Mouse (Mus musculus) forebrain, postnatal 0 days (tissue): ENCODE measurements around the gene Eml1. TPM values are rescaled to one million over a fixed set of nuclear protein-coding genes. Genes with fewer than 3 reads are reported as not detected.

Experiments
- ATAC-seq: fragments of 200-750 bp; cut with Nextera tagmentation; 2 replicates; pipeline ENCODE4 v1.8.0; 2017; ENCODE audit warnings: mild to moderate bottlenecking, moderate library complexity
- DNase-seq: peaks from one replicate; pipeline ENCODE4 v3.0.0-alpha.2; 2015
- H3K27ac ChIP-seq: fragments of 300-500 bp; sonication (generic); 2 replicates; pipeline ENCODE4 v1.5.1; 2014; ENCODE audit warnings: low read depth, mild to moderate bottlenecking, antibody characterized with exemption, low read length, moderate library complexity, mixed read lengths
- H3K27me3 ChIP-seq: fragments of 300-500 bp; sonication (generic); 2 replicates; pipeline ENCODE4 v1.6.1; 2014; ENCODE audit warnings: mild to moderate bottlenecking, low read length, mixed read lengths; ENCODE audit not compliant: insufficient read depth
- H3K36me3 ChIP-seq: fragments of 300-500 bp; sonication (generic); 2 replicates; pipeline ENCODE4 v1.6.1; 2014; ENCODE audit warnings: mild to moderate bottlenecking, moderate library complexity; ENCODE audit not compliant: insufficient read depth
- H3K4me1 ChIP-seq: fragments of 300-500 bp; sonication (generic); 2 replicates; pipeline ENCODE4 v1.6.1; 2014; ENCODE audit warnings: antibody characterized with exemption; ENCODE audit not compliant: insufficient read depth
- H3K4me2 ChIP-seq: fragments of 300-500 bp; sonication (generic); 2 replicates; pipeline ENCODE4 v1.6.1; 2014; ENCODE audit warnings: low read depth, mild to moderate bottlenecking, moderate library complexity
- H3K4me3 ChIP-seq: fragments of 300-500 bp; sonication (generic); 2 replicates; pipeline ENCODE4 v1.5.1; 2014; ENCODE audit warnings: low read depth, low read length, mixed read lengths
- H3K9ac ChIP-seq: fragments of 300-500 bp; sonication (generic); 2 replicates; pipeline ENCODE4 v1.6.1; 2014; ENCODE audit warnings: mild to moderate bottlenecking
- H3K9me3 ChIP-seq: fragments of 300-500 bp; sonication (generic); 2 replicates; pipeline ENCODE4 v1.6.1; 2016; ENCODE audit warnings: low read length
- CTCF ChIP-seq: sonication (generic); IDR thresholded peaks from 2 replicates; pipeline ENCODE4 v1.5.1; 2016; ENCODE audit warnings: antibody characterized with exemption, control low read depth, low read depth
- WGBS: fragments of 180-500 bp; shearing (Covaris S2); extraction: QIAGEN DNeasy Blood & Tissue Kit; methylation state at CpG from one replicate; pipeline ENCODE4 v1.1.7; 2014; 5-methylcytosine and 5-hydroxymethylcytosine counted together
- polyA plus RNA-seq: library from polyadenylated mRNA; unstranded; fragments of >200 nt; fragmentation: Nextera tagmentation; extraction: Ambion mirVana; gene quantifications from 2 replicates; pipeline ENCODE4 v1.2.1, GENCODE M21; 2015
- total RNA-seq: library from RNA; depleted of rRNA; stranded (reverse); fragments of >200 nt; gene quantifications from 2 replicates; pipeline ENCODE4 v1.2.3, GENCODE M21; 2014

The Eml1 gene
- total and polyA plus RNA-seq, 2 experiments from 2014 or later = 43.5 to 69.1 TPM

DNA sequence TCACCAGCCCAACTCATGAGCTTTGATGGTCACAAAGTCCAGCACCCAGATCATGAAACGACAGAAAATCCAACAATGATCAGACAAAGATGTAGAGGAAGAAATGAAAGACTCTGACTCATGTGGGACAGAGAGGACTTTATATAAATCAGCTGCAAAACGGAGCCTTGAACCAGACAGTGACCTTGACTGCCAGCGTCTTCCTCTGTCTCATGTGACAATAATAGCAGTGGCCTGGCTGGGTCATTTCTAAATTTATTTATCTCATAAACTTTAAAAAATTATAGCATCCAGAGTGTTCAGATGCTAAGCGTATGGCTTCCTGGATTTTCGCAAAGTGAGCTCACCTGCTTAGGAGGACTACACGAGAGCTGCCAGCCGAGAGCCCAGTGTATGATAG lies 27.9 kb downstream of the Eml1 start:
- no peak overlapping the region for H3K27ac ChIP-seq
- DNase-seq (no peak), ATAC-seq (no peak)
- H3K36me3 ChIP-seq = no peaks in the 10 kb centered on the region
- peaks cover 3% of the 10 kb centered on the region; the same call in 1 of the 2 replicates for H3K4me1 ChIP-seq
- H3K27me3 ChIP-seq = no peaks in the 10 kb centered on the region
- TF ChIP-seq CTCF = no peak
- 90% methylated on average over 7 of the region's 7 CpGs for WGBS
- H3K9me3 ChIP-seq = no peaks in the 10 kb centered on the region
- no peak overlapping the region for H3K4me3 ChIP-seq
- no peak overlapping the region for H3K4me2 ChIP-seq
- H3K9ac ChIP-seq = no peak overlapping the region

DNA sequence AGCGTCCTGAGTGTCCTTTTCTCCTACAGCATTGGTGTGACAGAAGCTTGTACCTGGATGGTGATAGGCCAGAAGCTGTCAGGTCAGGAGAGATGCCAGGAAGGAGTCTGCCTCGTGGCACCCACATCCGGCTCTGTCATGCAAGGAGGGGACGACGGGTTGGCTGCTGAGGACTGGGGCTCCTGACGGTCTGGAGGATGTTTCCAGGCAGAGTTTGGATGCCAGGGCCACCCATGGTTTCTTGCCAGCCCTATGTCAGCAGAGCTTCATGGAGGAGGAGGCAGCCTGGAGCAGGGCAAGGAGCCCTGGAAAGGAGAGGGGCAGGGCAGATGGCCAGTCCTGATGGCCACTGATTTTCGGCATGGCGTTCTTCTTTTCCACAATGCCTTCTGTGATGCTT lies 28.4 kb downstream of the Eml1 start:
- no peak for DNase-seq
- Histone ChIP-seq H3K9ac (no peak overlapping the region), H3K36me3 (no peaks in the 10 kb centered on the region), H3K4me1 (peaks cover 8% of the 10 kb centered on the region; the same call in 1 of the 2 replicates), H3K27me3 (no peaks in the 10 kb centered on the region), H3K4me3 (no peak overlapping the region), H3K4me2 (no peak overlapping the region), H3K27ac (no peak overlapping the region), H3K9me3 (no peaks in the 10 kb centered on the region)
- no peak for TF ChIP-seq CTCF
- WGBS = 83% methylated on average over 8 of the region's 8 CpGs
- no peak for ATAC-seq

DNA sequence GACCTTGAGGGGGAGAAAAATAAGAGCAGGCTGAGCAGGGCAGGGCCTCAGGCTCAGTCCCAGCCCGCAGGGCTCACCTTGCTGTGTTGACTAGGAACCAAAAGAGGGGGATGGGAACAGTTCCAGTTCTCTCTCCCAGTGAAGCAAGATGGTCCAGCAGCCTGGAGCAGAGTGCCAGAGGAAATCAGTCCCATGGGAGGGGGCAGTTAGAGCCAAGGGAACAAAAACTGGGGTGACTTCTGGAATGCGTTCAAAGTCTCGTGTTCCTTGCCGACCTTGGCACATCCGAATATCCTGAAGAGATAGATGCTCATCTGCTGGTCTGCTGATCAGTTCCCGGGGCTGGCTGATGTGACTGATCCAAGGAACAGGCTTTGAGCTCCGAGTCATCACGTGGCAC lies 30.2 kb downstream of the Eml1 start:
- no peaks in the 10 kb centered on the region for H3K27me3 ChIP-seq
- DNase-seq = no peak
- H3K4me3 ChIP-seq = no peak overlapping the region
- WGBS = 79% methylated on average over 8 of the region's 8 CpGs
- no peak for TF ChIP-seq CTCF
- H3K36me3 ChIP-seq = no peaks in the 10 kb centered on the region
- no peak overlapping the region for H3K27ac ChIP-seq
- peaks cover 6% of the 10 kb centered on the region; the same call in 1 of the 2 replicates for H3K4me1 ChIP-seq
- H3K4me2 ChIP-seq = no peak overlapping the region
- no peaks in the 10 kb centered on the region for H3K9me3 ChIP-seq
- no peak overlapping the region for H3K9ac ChIP-seq
- ATAC-seq = no peak

DNA sequence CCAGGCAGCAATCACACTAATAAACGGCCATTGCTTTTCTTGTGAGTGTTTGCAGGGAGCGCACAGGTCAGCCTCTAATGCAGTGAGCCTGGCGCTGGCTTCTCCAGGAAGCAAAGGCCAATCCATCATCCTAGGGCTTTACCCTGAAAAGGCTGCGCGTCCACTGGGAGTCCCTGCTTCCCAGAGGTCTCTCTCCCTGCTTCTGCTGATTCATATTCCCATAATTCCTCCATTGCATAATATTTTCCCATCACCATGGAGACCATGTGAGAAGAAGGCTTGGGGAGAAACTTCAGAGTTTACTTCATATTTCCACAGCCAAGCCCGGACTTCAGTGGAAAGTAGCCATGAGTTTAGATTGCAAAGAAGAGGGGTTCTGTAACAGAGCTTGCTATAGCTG lies 33.2 kb downstream of the Eml1 start:
- peak; percentile 40 for DNase-seq
- no peaks in the 10 kb centered on the region for H3K9me3 ChIP-seq
- H3K27me3 ChIP-seq = no peaks in the 10 kb centered on the region
- no peak overlapping the region for H3K4me2 ChIP-seq
- H3K9ac ChIP-seq = no peak overlapping the region
- H3K4me3 ChIP-seq = no peak overlapping the region
- WGBS = 69% methylated on average over 6 of the region's 6 CpGs
- no peak overlapping the region for H3K27ac ChIP-seq
- ATAC-seq = no peak
- H3K4me1 ChIP-seq = peaks cover 5% of the 10 kb centered on the region; the same call in 1 of the 2 replicates
- H3K36me3 ChIP-seq = no peaks in the 10 kb centered on the region
- no peak for TF ChIP-seq CTCF

DNA sequence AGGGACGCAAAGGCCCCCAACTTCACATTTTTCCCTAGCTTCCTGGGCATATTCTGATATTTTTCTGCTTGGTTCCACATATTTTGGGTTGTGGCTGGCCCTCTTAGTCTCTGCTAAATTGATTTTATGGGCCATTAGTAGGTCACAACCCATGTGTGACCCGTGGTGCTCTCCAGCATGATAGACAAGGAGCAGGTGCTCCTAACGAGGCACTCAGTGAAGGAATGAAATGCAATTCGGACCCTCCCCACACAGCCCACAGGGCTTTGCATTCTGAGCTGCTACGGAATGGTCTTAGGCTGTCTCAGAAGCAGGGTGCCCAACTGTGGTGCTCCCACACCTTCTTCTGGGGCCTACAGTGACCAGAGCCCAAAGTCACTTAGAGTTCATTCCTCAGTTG lies 38.3 kb downstream of the Eml1 start:
- Histone ChIP-seq H3K4me3 (no peak overlapping the region), H3K36me3 (no peaks in the 10 kb centered on the region), H3K27me3 (no peaks in the 10 kb centered on the region), H3K9me3 (no peaks in the 10 kb centered on the region), H3K4me2 (no peak overlapping the region), H3K9ac (no peak overlapping the region), H3K27ac (no peak overlapping the region), H3K4me1 (peaks cover 8% of the 10 kb centered on the region; the same call in 1 of the 2 replicates)
- DNase-seq = no peak
- no peak for ATAC-seq
- WGBS = 60% methylated on average over 5 of the region's 5 CpGs
- no peak for TF ChIP-seq CTCF

DNA sequence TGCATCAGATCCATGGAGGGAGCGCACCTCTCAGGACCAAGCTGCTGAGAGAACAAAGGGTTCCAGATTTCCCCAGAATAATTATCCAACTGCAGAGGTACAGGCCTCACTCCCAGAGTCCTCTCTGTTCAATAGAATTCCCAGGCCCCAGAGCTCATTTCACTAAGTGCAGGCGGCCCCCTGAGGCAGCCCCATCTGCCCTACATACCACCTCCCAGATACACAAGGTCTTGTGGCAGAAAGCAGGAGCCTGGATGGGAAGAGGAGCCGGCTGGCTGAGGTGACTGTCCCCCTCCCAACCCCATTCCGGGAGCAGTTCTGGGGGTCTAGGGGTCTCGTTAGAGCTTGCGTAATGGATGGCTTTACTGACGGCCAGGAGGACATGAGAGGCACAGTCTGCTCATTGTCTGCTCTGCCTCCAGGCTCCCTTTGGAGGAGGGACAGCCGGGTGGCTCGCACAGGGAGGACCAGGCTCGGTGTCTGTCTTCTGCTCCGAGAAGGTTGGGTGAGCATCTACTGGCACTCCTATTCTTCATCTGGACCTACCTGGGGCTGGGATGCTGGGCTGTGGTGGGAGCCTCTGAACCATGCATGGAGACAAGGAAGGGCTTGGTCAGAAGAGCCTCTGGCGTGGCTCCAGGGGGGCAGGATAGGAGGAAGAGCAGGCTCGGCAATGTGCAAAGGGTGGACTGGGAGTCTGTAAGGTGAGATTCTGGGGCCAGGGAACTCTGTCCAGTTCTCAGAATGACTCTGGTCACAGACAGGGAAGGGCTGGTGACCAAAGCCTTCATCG lies 39.9 kb downstream of the Eml1 start:
- no peak for TF ChIP-seq CTCF
- WGBS = 55% methylated on average over 14 of the region's 14 CpGs
- no peak for ATAC-seq
- Histone ChIP-seq H3K36me3 (no peaks in the 10 kb centered on the region), H3K4me1 (0 out of 2 replicates have a peak, but pooled peaks cover 7% of the 10 kb centered on the region), H3K27ac (peak overlapping the region; percentile 57; the same call in 1 of the 2 replicates), H3K9ac (no peak overlapping the region), H3K4me3 (no peak overlapping the region), H3K9me3 (no peaks in the 10 kb centered on the region), H3K27me3 (no peaks in the 10 kb centered on the region), H3K4me2 (no peak overlapping the region)
- no peak for DNase-seq

DNA sequence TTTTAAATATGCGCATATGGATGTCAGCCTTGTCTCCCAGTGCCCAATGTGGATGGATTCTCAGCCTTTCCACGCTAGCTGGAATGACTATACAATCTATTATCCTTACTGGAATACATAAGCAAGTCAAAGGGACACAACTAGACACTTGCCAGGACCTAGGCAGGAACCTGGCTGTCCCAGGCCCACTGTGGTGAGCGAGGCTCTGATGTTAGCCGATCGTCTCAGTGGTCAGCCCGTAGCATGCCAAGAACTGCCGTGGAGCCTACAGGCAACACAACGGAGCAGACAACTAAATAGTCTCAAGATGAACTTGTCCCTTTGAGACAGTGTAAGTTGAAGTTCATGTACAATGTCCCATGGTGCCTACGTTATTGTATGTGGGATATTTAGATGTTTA lies 44.2 kb downstream of the Eml1 start:
- no peak overlapping the region for H3K27ac ChIP-seq
- H3K36me3 ChIP-seq = no peaks in the 10 kb centered on the region
- no peaks in the 10 kb centered on the region for H3K9me3 ChIP-seq
- no peak overlapping the region for H3K4me2 ChIP-seq
- TF ChIP-seq CTCF = no peak
- peaks cover 7% of the 10 kb centered on the region; the same call in 1 of the 2 replicates for H3K4me1 ChIP-seq
- WGBS = 85% methylated on average over 9 of the region's 9 CpGs
- H3K9ac ChIP-seq = no peak overlapping the region
- no peak overlapping the region for H3K4me3 ChIP-seq
- DNase-seq (no peak), ATAC-seq (no peak)
- no peaks in the 10 kb centered on the region for H3K27me3 ChIP-seq
